Mouse (Mus musculus): ENCODE data around the gene Mrps22.

Mrps22 gene

GRCm38 (mm10) chr9:98601156-98601836 lies at the start of gene Mrps22:
TSS of gene Mrps22 (minus strand) at chr9:98601660.
- DNase-seq (ENCODE audit: low read depth, low spot score), result peak; percentile 89

GRCm38 (mm10) chr9:98650547-98650946 lies 49.1 kb upstream of the Mrps22 start:
- no peak for DNase-seq (ENCODE audit: low read depth, low spot score)

DNA sequence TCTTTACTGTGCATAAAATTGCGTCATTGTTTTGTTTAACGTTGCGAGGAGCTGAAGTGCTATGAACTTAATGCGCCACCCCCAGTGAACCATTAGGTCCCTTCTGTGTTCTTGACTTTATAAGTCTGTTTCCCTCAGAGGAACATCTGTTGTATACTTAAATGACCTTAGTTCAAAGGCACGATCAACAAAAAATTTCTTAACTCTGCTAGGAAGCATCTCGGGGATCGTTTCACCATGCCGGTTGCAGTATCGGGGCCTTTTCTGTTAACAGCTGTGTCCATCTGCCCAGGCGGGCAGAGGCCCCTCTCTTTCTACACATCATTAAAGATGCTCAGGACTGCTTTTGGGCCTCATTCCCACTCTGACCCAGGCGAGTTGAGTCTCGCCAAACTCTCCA lies 46.0 kb upstream of the Mrps22 start:
- no peak for DNase-seq (ENCODE audit: low read depth, low spot score)

DNA sequence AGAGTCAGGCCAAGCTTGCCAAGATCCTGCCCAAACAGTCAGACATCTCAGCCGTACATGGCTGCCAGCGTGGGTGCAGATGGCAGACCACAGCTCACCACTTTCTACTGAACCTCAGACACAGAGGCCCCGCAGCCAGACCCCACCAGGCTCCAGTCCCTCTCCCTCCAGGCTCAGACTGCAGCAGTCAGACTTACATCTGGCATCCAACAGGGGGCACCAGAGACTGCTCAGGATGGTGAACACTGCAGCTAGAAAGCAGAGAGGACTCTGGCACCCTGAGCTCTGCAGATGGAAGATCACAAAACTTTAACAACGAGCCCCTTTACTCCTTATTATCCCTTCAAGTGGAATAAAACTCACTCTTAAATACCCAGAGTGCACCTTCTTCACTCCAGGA lies 44.3 kb upstream of the Mrps22 start:
- peak; percentile 79 for DNase-seq (ENCODE audit: low read depth, low spot score)

- DNase-seq (ENCODE audit: low read depth, low spot score), result no peak
Observed at GRCm38 (mm10) chr9:98642126-98642525, 40.7 kb upstream of the Mrps22 start.

- DNase-seq (ENCODE audit: low read depth, low spot score), result no peak
Observed at GRCm38 (mm10) chr9:98633287-98634162, 32.1 kb upstream of the Mrps22 start.

DNA sequence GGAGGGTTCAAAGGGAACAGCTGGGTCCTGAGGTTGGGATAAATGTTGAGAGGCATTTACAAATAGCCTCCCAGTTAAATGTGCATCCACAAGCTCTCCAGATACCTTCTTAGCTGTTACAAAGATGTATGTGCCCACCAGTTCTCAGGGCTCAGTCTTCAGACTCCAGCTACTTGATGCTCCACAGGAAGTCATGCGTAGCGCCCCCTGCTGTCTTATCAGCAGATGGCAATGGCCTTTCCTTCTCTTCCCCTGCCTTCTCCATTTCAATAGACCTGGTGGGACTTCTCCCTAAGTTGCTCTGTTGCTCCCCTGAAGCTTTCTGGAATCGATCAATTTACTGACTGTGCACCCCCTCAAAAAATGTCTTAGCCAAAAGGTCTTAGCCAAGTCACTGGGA lies 27.0 kb upstream of the Mrps22 start:
- DNase-seq (ENCODE audit: low read depth, low spot score), result peak; percentile 5

GRCm38 (mm10) chr9:98604896-98605295 lies 3.4 kb upstream of the Mrps22 start:
- DNase-seq (ENCODE audit: low read depth, low spot score), result no peak

DNA sequence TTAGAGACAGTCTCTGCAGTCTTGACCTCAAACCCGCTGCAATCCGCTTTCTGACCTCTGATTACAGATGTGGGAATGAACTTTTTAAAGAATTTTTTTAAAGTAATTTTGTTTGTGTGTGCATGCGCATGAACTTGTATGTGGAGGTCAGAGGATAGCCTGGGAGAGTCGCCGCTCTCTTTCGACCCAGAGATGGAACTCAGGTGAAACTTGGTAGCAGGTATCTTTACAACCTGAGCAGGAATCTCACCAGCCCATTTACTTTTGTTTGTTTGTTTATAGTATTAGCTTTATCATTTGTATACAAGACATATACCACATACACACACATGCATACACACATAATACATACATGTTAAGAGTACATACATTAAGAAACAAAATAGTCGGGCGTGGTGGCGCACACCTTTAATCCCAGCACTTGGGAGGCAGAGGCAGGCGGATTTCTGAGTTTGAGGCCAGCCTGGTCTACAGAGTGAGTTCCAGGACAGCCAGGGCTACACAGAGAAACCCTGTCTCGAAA lies 438 bp upstream of the Mrps22 start:
- DNase-seq (ENCODE audit: low read depth, low spot score), result no peak

- DNase-seq (ENCODE audit: low read depth, low spot score), result no peak
Observed at GRCm38 (mm10) chr9:98600094-98600493, 1.4 kb downstream of the Mrps22 start.

GRCm38 (mm10) chr9:98583852-98584251 lies 17.6 kb downstream of the Mrps22 start:
- no peak for DNase-seq (ENCODE audit: low read depth, low spot score)

- peak; percentile 98 for DNase-seq (ENCODE audit: low read depth, low spot score)
Observed at GRCm38 (mm10) chr9:98563137-98564126, 38.0 kb downstream of the Mrps22 start, which contains the start of gene Copb2. TSS of gene Copb2 (plus strand) at chr9:98563721.

DNA sequence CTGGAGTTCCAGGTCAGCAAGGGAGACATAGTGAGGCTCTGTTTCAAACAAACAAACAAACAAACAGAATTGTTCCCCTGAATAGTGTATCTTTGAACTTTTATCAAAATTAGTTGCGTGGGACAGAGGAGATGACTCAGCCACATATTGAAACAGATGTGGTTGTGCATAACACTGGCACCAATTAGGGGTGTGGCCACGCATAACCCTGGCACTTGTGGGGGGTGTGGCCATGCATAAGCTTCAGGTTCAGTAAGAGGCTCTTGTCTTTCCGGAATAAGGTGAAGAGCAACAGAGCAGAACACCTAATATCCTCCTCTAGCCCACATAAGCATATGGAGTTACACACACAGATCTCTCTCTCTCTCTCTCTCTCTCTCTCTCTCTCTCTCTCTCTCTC lies 57.4 kb downstream of the Mrps22 start:
- no peak for DNase-seq (ENCODE audit: low read depth, low spot score)

Measured in forelimb bud, embryonic 11.5 days (tissue).